Mouse (Mus musculus) bone marrow, adult 2 months (tissue): ENCODE data around the gene Prkaa2. TPM values are rescaled to one million over a fixed set of nuclear protein-coding genes. Genes with fewer than 3 reads are reported as not detected.

Source experiments
- H3K27ac ChIP-seq: fragments of 200-500 bp; 2 replicates; pipeline ENCODE4 v1.5.1; 2012; ENCODE audit warnings: low read depth, mild to moderate bottlenecking, control low read depth, inconsistent platforms, low read length; ENCODE audit not compliant: control insufficient read depth, poor library complexity, insufficient read depth
- H3K4me1 ChIP-seq: fragments of 200-500 bp; 2 replicates; pipeline ENCODE4 v1.6.1; 2011; ENCODE audit warnings: low read length; ENCODE audit not compliant: control insufficient read depth, insufficient read depth
- H3K4me3 ChIP-seq: fragments of 200-500 bp; replicated peaks from 2 replicates; pipeline ENCODE3; 2011; ENCODE audit warnings: mild to moderate bottlenecking, low read depth, low read length, control low read depth; ENCODE audit not compliant: control insufficient read depth
- CTCF ChIP-seq: fragments of 200-500 bp; IDR thresholded peaks from 2 replicates; pipeline ENCODE4 v1.5.1; 2011; ENCODE audit warnings: low read length, control low read depth; ENCODE audit not compliant: control insufficient read depth, insufficient read depth
- POLR2A ChIP-seq: fragments of 200-500 bp; IDR thresholded peaks from 2 replicates; pipeline ENCODE4 v1.6.1; 2011; ENCODE audit warnings: low read depth, mild to moderate bottlenecking, control low read depth, low read length, borderline replicate concordance; ENCODE audit not compliant: control insufficient read depth
- WGBS: fragments of 180-500 bp; shearing (Covaris S2); methylation state at CpG from one replicate; pipeline ENCODE4 v1.1.7; 2018; 5-methylcytosine and 5-hydroxymethylcytosine counted together
- polyA plus RNA-seq: library from polyadenylated mRNA; stranded (reverse); fragments of >200 nt; gene quantifications from 2 replicates; pipeline ENCODE4 v1.2.4, GENCODE M21; 2011; ENCODE audit warnings: low replicate concordance; ENCODE audit not compliant: missing spikeins, insufficient read depth, insufficient read length

The Prkaa2 gene
- polyA plus RNA-seq, 1 experiment = 0.70 TPM

DNA sequence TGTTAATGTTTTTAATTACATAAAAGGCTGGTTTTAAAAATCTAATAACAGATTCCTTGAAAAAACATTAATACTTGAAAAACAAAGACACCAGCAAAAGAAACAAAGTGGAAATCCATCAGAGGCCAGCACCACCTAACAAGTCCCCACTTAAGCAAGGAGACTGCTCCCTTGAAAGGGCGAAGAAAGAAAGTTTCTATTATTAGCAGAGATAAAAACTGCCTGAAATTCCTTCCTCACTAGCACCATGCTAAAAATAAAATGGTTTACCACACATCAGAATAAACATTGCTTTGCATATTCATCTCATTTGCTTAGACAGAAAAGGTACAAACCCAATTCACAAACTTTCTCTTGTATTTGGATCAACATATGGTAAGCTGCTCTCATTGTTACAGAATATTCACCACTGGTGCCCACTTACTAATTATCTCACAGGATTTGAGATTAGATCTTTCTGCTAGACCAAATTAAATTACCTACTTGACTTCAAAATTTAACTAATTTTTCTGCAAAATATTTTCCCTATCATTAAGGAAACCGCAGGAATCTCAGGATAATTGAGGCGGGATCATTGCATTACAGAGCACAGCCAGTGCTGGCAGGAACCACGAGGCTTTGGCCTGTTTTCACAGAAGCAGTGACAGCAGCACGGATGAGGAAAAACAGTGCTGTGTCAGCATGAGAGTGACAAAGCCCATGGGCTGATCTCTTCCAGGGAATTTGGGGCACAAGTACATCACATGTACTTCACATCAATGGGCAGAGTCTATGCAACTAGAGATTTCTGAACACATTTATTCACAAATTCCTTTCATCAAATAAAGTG is 9.0 kb downstream of the Prkaa2 start:
- no peaks in the 10 kb centered on the region for H3K4me1 ChIP-seq
- no peak overlapping the region for H3K4me3 ChIP-seq
- 58% methylated on average over 5 of the region's 5 CpGs for WGBS
- TF ChIP-seq POLR2A = no peak
- TF ChIP-seq CTCF = no peak
- H3K27ac ChIP-seq = no peak overlapping the region

GRCm38 (mm10) chr4:105098660-105099059 is 11.0 kb downstream of the Prkaa2 start:
- no peak overlapping the region for H3K4me3 ChIP-seq
- H3K4me1 ChIP-seq = no peaks in the 10 kb centered on the region
- TF ChIP-seq CTCF = no peak
- 89% methylated on average over 7 of the region's 7 CpGs for WGBS
- no peak overlapping the region for H3K27ac ChIP-seq

GRCm38 (mm10) chr4:105098158-105098557 is 11.5 kb downstream of the Prkaa2 start:
- Histone ChIP-seq H3K27ac (no peak overlapping the region), H3K4me1 (no peaks in the 10 kb centered on the region), H3K4me3 (no peak overlapping the region)
- no peak for TF ChIP-seq CTCF
- no peak for TF ChIP-seq POLR2A
- 86% methylated on average over 8 of the region's 8 CpGs for whole genome bisulfite sequencing

DNA sequence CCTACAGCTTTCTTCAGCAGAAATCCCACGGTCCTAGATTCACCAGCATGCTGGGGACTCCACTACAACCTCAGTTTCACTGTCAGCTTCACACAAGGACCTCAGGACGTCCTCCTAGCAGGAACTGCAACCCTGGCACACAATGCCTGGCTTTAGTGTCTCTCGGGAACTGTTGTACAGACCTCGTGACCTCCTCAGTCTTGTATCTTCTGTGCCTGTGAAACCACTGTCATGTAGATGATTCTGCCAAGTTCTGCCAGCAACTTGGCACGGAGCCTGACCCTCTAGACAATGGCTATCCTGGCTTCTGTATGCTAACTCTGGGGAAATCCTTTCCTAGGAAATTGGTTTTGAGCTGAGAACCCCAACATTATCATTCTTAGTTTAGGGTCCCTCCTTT is 14.4 kb downstream of the Prkaa2 start:
- no peaks in the 10 kb centered on the region for H3K4me1 ChIP-seq
- TF ChIP-seq CTCF (no peak), POLR2A (no peak)
- WGBS = 52% methylated on average over 5 of the region's 5 CpGs
- no peak overlapping the region for H3K27ac ChIP-seq
- H3K4me3 ChIP-seq = no peak overlapping the region

DNA sequence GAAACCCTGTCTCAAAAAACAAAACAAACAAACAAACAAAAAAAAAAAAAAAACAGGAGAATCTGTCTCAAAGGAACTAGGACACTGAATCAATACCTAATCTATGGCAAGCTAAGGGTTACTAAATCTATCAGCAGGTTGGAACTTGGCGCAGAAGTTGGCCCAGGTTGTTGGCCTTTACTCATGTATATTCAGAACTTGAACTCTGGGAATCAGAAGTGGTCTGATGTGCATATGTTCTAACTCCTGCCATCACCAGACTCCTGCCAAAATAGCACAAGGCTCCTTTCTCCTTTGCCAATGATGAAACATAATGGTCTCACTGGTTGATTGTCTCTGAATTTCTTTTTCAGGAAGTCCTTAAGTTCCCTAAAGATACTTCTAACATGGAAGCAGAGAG is 15.7 kb downstream of the Prkaa2 start:
- TF ChIP-seq CTCF (no peak), POLR2A (no peak)
- H3K27ac ChIP-seq = no peak overlapping the region
- no peaks in the 10 kb centered on the region; the same call in 1 of the 2 replicates for H3K4me1 ChIP-seq
- WGBS = 74% methylated on average over 1 of the region's 1 CpGs
- no peak overlapping the region for H3K4me3 ChIP-seq

- Histone ChIP-seq H3K27ac (no peak overlapping the region), H3K4me3 (no peak overlapping the region), H3K4me1 (no peaks in the 10 kb centered on the region; the same call in 1 of the 2 replicates)
- no peak for TF ChIP-seq POLR2A
- no peak for TF ChIP-seq CTCF
- WGBS = 82% methylated on average over 5 of the region's 5 CpGs
These were observed 19.3 kb downstream of the Prkaa2 start for GRCm38 (mm10) chr4:105090417-105090816.

- Histone ChIP-seq H3K4me1 (no peaks in the 10 kb centered on the region; the same call in 1 of the 2 replicates), H3K27ac (no peak overlapping the region), H3K4me3 (no peak overlapping the region)
- WGBS = 85% methylated on average over 7 of the region's 7 CpGs
- TF ChIP-seq CTCF (no peak), POLR2A (no peak)
These were observed 20.3 kb downstream of the Prkaa2 start for GRCm38 (mm10) chr4:105089386-105089785.

GRCm38 (mm10) chr4:105088671-105089070 is 21.0 kb downstream of the Prkaa2 start:
- H3K4me3 ChIP-seq = no peak overlapping the region
- no peak overlapping the region for H3K27ac ChIP-seq
- no peak for TF ChIP-seq POLR2A
- no peak for TF ChIP-seq CTCF
- WGBS = 72% methylated on average over 2 of the region's 2 CpGs
- no peaks in the 10 kb centered on the region; the same call in 1 of the 2 replicates for H3K4me1 ChIP-seq

DNA sequence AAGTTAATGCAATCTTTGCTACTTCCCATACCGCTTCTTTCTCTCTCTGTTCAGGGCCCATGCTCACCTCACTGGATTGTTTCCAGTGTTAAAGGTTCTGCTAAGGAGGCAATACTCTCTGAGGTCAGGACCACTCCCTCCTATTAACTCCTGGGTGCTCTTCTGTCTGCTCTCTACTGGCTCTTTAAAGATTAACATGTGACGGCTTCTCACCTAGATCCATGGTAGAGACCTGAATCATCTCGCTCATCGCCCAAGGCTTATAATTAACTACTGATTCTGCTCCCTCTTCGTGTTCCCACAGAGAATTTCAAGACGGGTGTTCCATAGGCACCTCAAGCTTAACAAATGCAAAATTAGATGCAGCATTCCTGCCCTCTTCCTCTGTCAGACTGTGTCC is 33.5 kb downstream of the Prkaa2 start:
- no peak overlapping the region for H3K4me3 ChIP-seq
- TF ChIP-seq POLR2A = no peak
- no peaks in the 10 kb centered on the region; the same call in 1 of the 2 replicates for H3K4me1 ChIP-seq
- H3K27ac ChIP-seq = no peak overlapping the region
- WGBS = 89% methylated on average over 6 of the region's 6 CpGs
